Mouse (Mus musculus): ENCODE results near the gene Gm45234. TPM values are rescaled to one million over a fixed set of nuclear protein-coding genes. Genes with fewer than 3 reads are reported as not detected.

Gm45234 gene
- polyA plus RNA-seq, 1 experiment, result not detected

DNA sequence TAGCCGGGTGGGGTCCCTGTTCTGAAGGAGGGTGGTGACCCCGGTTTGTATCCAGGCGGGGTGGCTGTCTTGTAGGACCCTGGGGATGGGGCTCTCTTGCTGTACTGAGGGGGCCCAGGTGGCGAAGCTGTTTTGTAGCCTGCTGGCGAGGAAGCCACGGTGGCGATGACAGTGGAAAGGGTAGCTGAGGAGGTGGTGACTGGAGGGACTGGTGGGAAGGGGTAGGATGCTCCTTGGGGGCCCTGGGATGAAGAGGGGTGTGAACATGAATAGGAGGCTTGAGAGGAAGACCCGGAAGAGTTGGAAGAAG, 9.6 kb downstream of the Gm45234 start:
- TF ChIP-seq POLR2A (IDR thresholded peaks at IDR 0.05; ENCODE audit: borderline replicate concordance, control insufficient read depth, low read depth, low read length), result no peak
- WGBS, result 20% methylated on average over 8 of the region's 8 CpGs
- Histone ChIP-seq H3K4me3 (replicated peaks; ENCODE audit: control insufficient read depth, low read depth, low read length) (peak overlapping the region; percentile 78), H3K4me1 (ENCODE audit: control insufficient read depth, insufficient read depth, low read length) (no peaks in the 10 kb centered on the region; the same call in 1 of the 2 replicates), H3K27ac (ENCODE audit: control insufficient read depth, insufficient read depth, low read depth, low read length, poor library complexity) (peak overlapping the region; percentile 90)

DNA sequence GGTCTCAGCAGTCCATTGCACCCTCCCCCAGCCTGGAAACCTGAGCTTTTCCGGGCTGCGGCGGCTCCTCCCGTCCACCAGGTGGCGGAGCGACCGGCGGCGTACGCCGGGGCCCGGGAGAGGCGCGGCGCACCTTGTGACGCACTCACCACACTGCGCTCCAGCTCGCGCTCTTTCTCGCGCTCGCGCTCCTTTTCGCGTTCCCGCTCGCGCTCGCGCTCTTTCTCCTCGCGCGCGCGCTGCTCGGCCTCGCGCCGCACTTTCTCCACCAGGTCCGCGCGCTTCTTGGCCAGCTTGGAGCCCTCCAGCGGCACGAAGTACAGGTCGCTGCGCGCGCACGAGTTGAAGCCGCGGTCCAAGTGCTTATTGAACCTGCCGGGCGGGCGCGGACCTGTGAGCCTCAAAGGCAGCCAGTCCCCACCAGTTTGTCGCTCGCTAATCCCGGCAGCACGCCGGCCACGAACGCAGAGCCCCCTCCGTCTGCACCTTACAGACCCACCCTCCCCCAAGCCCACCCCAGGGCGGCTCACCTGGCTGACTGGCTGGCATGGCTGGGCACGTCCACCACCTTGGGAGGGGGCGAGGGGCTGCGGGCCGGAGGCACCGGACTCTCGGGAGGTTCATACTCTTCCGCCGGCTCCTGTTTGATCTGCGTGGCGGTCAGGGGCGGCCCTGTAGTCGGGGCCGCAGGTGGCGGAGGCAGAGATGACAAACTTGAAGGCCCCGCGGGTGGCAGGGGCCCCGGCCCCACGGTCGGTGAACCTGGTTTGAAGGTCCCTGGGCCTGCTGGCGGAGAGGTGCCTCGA, 10.1 kb downstream of the Gm45234 start:
- under 1% methylated on average over 85 of the region's 85 CpGs for WGBS
- peak overlapping the region; percentile 78 for H3K4me3 ChIP-seq (replicated peaks; ENCODE audit: control insufficient read depth, low read depth, low read length)
- peak overlapping the region; percentile 90 for H3K27ac ChIP-seq (ENCODE audit: control insufficient read depth, insufficient read depth, low read depth, low read length, poor library complexity)
- no peaks in the 10 kb centered on the region; the same call in 1 of the 2 replicates for H3K4me1 ChIP-seq (ENCODE audit: control insufficient read depth, insufficient read depth, low read length)
- TF ChIP-seq POLR2A (IDR thresholded peaks at IDR 0.05; ENCODE audit: borderline replicate concordance, control insufficient read depth, low read depth, low read length) (peak; percentile 68; the same call in 1 of the 2 replicates), CTCF (IDR thresholded peaks at IDR 0.05; ENCODE audit: control insufficient read depth, insufficient read depth, low read length) (peak; percentile 66)

DNA sequence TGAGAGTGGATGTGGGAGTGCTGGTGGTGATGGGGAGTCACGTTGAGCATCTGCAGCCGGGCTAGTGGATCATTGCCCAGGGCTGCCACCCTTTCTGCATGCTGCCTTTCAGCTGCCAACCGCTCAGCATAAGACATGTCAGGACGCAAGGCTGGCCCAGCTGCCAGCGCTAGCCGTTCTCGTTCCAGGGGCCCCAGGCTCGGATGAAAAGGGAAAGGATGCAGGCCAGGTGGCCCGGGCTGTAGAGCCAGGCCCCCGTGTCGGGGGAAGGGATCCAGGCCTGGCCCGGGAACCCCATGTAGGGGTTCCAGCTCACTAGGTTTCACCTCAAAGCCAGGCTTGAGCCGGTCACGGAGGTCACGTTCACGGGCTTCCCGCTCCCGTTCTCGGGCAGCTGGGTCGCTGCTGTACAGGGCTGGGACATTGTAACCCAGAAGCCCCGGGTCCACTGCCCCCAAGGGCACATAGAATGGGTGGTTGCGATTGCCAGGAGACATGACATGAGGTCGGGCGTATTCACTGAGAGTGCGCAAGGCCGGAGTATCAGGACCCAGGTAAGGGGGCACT, 11.0 kb downstream of the Gm45234 start:
- H3K27ac ChIP-seq (ENCODE audit: control insufficient read depth, insufficient read depth, low read depth, low read length, poor library complexity), result peak overlapping the region; percentile 90
- WGBS, result 77% methylated on average over 26 of the region's 26 CpGs
- TF ChIP-seq POLR2A (IDR thresholded peaks at IDR 0.05; ENCODE audit: borderline replicate concordance, control insufficient read depth, low read depth, low read length) (no peak), CTCF (IDR thresholded peaks at IDR 0.05; ENCODE audit: control insufficient read depth, insufficient read depth, low read length) (no peak)
- H3K4me1 ChIP-seq (ENCODE audit: control insufficient read depth, insufficient read depth, low read length), result peaks cover 2% of the 10 kb centered on the region; the same call in 1 of the 2 replicates
- H3K4me3 ChIP-seq (replicated peaks; ENCODE audit: control insufficient read depth, low read depth, low read length), result peak overlapping the region; percentile 8

DNA sequence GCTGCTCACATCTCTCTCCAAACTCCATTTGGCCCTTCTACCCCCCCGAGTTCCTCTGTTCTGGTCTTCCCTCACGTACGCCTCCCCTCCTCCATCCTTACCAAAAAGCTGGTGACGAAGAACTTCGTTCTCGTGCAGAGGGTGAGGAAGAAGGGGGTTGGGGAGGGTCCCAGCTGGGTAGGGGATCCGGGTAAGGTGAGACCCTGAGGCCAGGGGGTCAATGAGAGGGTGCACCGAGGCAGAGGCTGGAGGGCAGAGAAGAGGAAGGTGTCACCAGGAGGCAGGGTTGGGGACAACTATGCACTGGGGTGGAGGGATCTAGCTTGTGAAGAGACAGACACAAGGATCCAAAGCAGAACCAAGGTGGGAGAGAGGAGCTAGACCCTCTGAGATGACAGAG, 12.2 kb downstream of the Gm45234 start:
- WGBS, result 88% methylated on average over 8 of the region's 8 CpGs
- peaks cover 6% of the 10 kb centered on the region for H3K4me1 ChIP-seq (ENCODE audit: control insufficient read depth, insufficient read depth, low read length)
- no peak for TF ChIP-seq POLR2A (IDR thresholded peaks at IDR 0.05; ENCODE audit: borderline replicate concordance, control insufficient read depth, low read depth, low read length)
- TF ChIP-seq CTCF (IDR thresholded peaks at IDR 0.05; ENCODE audit: control insufficient read depth, insufficient read depth, low read length), result no peak
- no peak overlapping the region for H3K27ac ChIP-seq (ENCODE audit: control insufficient read depth, insufficient read depth, low read depth, low read length, poor library complexity)
- H3K4me3 ChIP-seq (replicated peaks; ENCODE audit: control insufficient read depth, low read depth, low read length), result no peak overlapping the region

DNA sequence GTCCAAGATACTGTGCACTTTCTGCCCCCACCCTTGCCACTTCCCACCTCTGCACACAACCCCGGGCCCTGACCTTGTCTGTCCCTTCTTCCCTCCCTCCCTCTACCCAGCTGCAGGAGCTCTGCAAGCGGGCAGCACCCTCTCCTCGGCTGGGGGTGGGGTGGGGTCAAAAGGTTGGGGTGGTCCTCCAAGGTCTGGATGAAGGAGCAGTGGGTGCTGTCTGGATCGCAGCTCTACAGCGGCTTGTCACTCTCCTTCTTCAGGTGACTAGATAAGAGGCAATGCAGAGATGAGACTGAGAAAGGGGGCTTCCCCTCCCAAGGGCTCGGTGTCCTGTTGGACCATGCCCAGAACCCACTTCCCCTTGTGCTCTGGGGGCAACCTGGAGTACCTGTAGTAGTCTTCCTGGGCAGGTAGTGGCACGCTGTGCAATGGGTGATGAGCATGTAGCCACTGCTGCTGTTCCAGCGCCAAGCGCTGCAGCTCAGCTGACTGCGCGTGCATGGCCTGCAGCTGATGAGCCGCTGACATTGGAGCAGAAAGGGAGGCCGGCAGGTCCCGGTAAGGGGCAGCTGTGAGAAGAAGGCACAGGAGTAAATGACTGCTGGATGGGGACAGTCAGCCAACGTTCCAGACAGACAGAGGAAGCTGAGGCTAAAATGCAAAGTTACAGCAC, 12.8 kb downstream of the Gm45234 start:
- Histone ChIP-seq H3K27ac (ENCODE audit: control insufficient read depth, insufficient read depth, low read depth, low read length, poor library complexity) (no peak overlapping the region), H3K4me3 (replicated peaks; ENCODE audit: control insufficient read depth, low read depth, low read length) (no peak overlapping the region), H3K4me1 (ENCODE audit: control insufficient read depth, insufficient read depth, low read length) (peaks cover 6% of the 10 kb centered on the region)
- TF ChIP-seq CTCF (IDR thresholded peaks at IDR 0.05; ENCODE audit: control insufficient read depth, insufficient read depth, low read length), result no peak
- no peak; the same call in 1 of the 2 replicates for TF ChIP-seq POLR2A (IDR thresholded peaks at IDR 0.05; ENCODE audit: borderline replicate concordance, control insufficient read depth, low read depth, low read length)
- WGBS, result 84% methylated on average over 15 of the region's 15 CpGs

DNA sequence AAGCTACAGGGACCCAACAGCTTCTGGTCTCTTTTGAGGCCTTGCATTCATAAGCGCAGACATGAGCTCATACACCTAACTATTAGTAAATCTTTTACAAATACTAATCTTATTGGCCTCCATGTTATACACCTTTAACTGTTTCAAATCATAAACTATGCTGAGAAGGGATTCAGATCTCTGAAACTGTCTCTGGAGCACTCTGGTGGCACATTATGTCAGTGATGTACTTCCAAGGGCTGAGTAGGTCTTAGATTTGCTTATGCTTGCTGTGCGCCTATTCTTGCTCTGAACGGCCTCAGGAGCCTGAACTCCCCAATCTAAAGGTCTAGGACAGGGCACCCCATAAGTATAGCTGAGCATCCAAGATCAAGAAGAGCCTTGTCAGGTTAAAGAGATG, 14.0 kb downstream of the Gm45234 start:
- Histone ChIP-seq H3K4me1 (ENCODE audit: control insufficient read depth, insufficient read depth, low read length) (peaks cover 6% of the 10 kb centered on the region), H3K4me3 (replicated peaks; ENCODE audit: control insufficient read depth, low read depth, low read length) (no peak overlapping the region), H3K27ac (ENCODE audit: control insufficient read depth, insufficient read depth, low read depth, low read length, poor library complexity) (peak overlapping the region; percentile 85)
- no peak for TF ChIP-seq CTCF (IDR thresholded peaks at IDR 0.05; ENCODE audit: control insufficient read depth, insufficient read depth, low read length)
- TF ChIP-seq POLR2A (IDR thresholded peaks at IDR 0.05; ENCODE audit: borderline replicate concordance, control insufficient read depth, low read depth, low read length), result no peak
- 83% methylated on average over 3 of the region's 3 CpGs for WGBS

- peaks cover 6% of the 10 kb centered on the region for H3K4me1 ChIP-seq (ENCODE audit: control insufficient read depth, insufficient read depth, low read length)
- H3K27ac ChIP-seq (ENCODE audit: control insufficient read depth, insufficient read depth, low read depth, low read length, poor library complexity), result peak within 1 kb of the TSS; percentile 97
- WGBS, result under 1% methylated on average over 41 of the region's 41 CpGs
- TF ChIP-seq CTCF (IDR thresholded peaks at IDR 0.05; ENCODE audit: control insufficient read depth, insufficient read depth, low read length) (no peak), POLR2A (IDR thresholded peaks at IDR 0.05; ENCODE audit: borderline replicate concordance, control insufficient read depth, low read depth, low read length) (peak; percentile 56)
- H3K4me3 ChIP-seq (replicated peaks; ENCODE audit: control insufficient read depth, low read depth, low read length), result peak within 1 kb of the TSS; percentile 83
Measured at GRCm38 (mm10) chr6:124740888-124741761, 14.7 kb downstream of the Gm45234 start, which contains the start of gene Grcc10. Gene Grcc10 (minus strand): TSS chr6:124741374.

All from bone marrow, adult 2 months (tissue).